Mouse (Mus musculus): ENCODE results near the gene Tor3a.
A peak's percentile ranks its signal among the peaks of the same experiment; 100 is the strongest.

Gene Tor3a

GRCm38 (mm10) chr1:156674195-156675000 is at the start of gene Tor3a:
Gene Tor3a (minus strand): TSS chr1:156674356.
- peak; percentile 48 for DNase-seq (ENCODE audit: low read depth, low spot score)

- no peak for DNase-seq (ENCODE audit: low read depth, low spot score)
These were observed 47.9 kb upstream of the Tor3a start for GRCm38 (mm10) chr1:156722089-156722488.

GRCm38 (mm10) chr1:156720046-156720445 is 45.9 kb upstream of the Tor3a start:
- no peak for DNase-seq (ENCODE audit: low read depth, low spot score)

- DNase-seq (ENCODE audit: low read depth, low spot score): peak; percentile 97
These were observed 45.0 kb upstream of the Tor3a start, which contains the start of gene Fam20b for GRCm38 (mm10) chr1:156718950-156719805. Gene Fam20b (minus strand): TSS chr1:156719086.

- DNase-seq (ENCODE audit: low read depth, low spot score): peak; percentile 48
These were observed 44.3 kb upstream of the Tor3a start for GRCm38 (mm10) chr1:156718286-156718949.

- no peak for DNase-seq (ENCODE audit: low read depth, low spot score)
These were observed 43.7 kb upstream of the Tor3a start for GRCm38 (mm10) chr1:156717751-156718285.

- DNase-seq (ENCODE audit: low read depth, low spot score): no peak
These were observed 42.5 kb upstream of the Tor3a start for GRCm38 (mm10) chr1:156716681-156717080.

- DNase-seq (ENCODE audit: low read depth, low spot score): peak; percentile 27
These were observed 36.4 kb upstream of the Tor3a start for GRCm38 (mm10) chr1:156710472-156711098.

- no peak for DNase-seq (ENCODE audit: low read depth, low spot score)
These were observed 34.5 kb upstream of the Tor3a start for GRCm38 (mm10) chr1:156708672-156709071.

- no peak for DNase-seq (ENCODE audit: low read depth, low spot score)
These were observed 31.6 kb upstream of the Tor3a start for GRCm38 (mm10) chr1:156705696-156706285.

GRCm38 (mm10) chr1:156703444-156703843 is 29.3 kb upstream of the Tor3a start:
- no peak for DNase-seq (ENCODE audit: low read depth, low spot score)

- DNase-seq (ENCODE audit: low read depth, low spot score): no peak
These were observed 28.0 kb upstream of the Tor3a start for GRCm38 (mm10) chr1:156702151-156702550.

- DNase-seq (ENCODE audit: low read depth, low spot score): no peak
These were observed 12.0 kb upstream of the Tor3a start for GRCm38 (mm10) chr1:156686025-156686661.

GRCm38 (mm10) chr1:156679599-156679998 is 5.4 kb upstream of the Tor3a start:
- no peak for DNase-seq (ENCODE audit: low read depth, low spot score)

GRCm38 (mm10) chr1:156677230-156677629 is 3.1 kb upstream of the Tor3a start:
- DNase-seq (ENCODE audit: low read depth, low spot score): no peak

- no peak for DNase-seq (ENCODE audit: low read depth, low spot score)
These were observed 2.4 kb upstream of the Tor3a start for GRCm38 (mm10) chr1:156676596-156676995.

GRCm38 (mm10) chr1:156676171-156676570 is 2.0 kb upstream of the Tor3a start:
- DNase-seq (ENCODE audit: low read depth, low spot score): peak; percentile 82

GRCm38 (mm10) chr1:156673476-156674194 is 521 bp downstream of the Tor3a start:
- DNase-seq (ENCODE audit: low read depth, low spot score): no peak

- DNase-seq (ENCODE audit: low read depth, low spot score): no peak
These were observed 1.3 kb downstream of the Tor3a start for GRCm38 (mm10) chr1:156672720-156673475.
